Mouse (Mus musculus) midbrain, embryonic 10.5 days (tissue): ENCODE measurements around the gene Cbfa2t2. TPM values are rescaled to one million over a fixed set of nuclear protein-coding genes. Genes with fewer than 3 reads are reported as not detected.

Experiments
- DNase-seq: peaks from one replicate; pipeline ENCODE4 v3.0.0-alpha.2; 2017; ENCODE audit warnings: low spot score
- H3K27ac ChIP-seq: fragments of 300-500 bp; sonication (generic); replicated peaks from 2 replicates; pipeline ENCODE4 v1.5.1; 2016; ENCODE audit warnings: mild to moderate bottlenecking
- H3K27me3 ChIP-seq: fragments of 300-500 bp; sonication (generic); 2 replicates; pipeline ENCODE4 v1.6.1; 2016; ENCODE audit warnings: low read depth, mild to moderate bottlenecking; ENCODE audit not compliant: poor library complexity, severe bottlenecking
- H3K36me3 ChIP-seq: fragments of 300-500 bp; sonication (generic); 2 replicates; pipeline ENCODE4 v1.6.1; 2016; ENCODE audit warnings: mild to moderate bottlenecking, moderate library complexity
- H3K4me1 ChIP-seq: fragments of 300-500 bp; sonication (generic); 2 replicates; pipeline ENCODE4 v1.6.1; 2016
- H3K4me3 ChIP-seq: fragments of 300-500 bp; sonication (generic); 2 replicates; pipeline ENCODE4 v1.5.1; 2016; ENCODE audit warnings: mild to moderate bottlenecking, moderate library complexity
- H3K9me3 ChIP-seq: fragments of 300-500 bp; sonication (generic); replicated peaks from 2 replicates; pipeline ENCODE4 v1.6.1; 2016; ENCODE audit warnings: mild to moderate bottlenecking
- WGBS: fragments of 180-500 bp; shearing (Covaris S2); methylation state at CpG from one replicate; pipeline ENCODE4 v1.1.7; 2016; 5-methylcytosine and 5-hydroxymethylcytosine counted together
- polyA plus RNA-seq: library from polyadenylated mRNA; unstranded; fragments of >200 nt; fragmentation: Nextera tagmentation; extraction: Ambion mirVana; gene quantifications from 2 replicates; pipeline ENCODE4 v1.2.1, GENCODE M21; 2016

Gene Cbfa2t2
- polyA plus RNA-seq, 1 experiment from 2014 or later: 67.4 TPM

DNA sequence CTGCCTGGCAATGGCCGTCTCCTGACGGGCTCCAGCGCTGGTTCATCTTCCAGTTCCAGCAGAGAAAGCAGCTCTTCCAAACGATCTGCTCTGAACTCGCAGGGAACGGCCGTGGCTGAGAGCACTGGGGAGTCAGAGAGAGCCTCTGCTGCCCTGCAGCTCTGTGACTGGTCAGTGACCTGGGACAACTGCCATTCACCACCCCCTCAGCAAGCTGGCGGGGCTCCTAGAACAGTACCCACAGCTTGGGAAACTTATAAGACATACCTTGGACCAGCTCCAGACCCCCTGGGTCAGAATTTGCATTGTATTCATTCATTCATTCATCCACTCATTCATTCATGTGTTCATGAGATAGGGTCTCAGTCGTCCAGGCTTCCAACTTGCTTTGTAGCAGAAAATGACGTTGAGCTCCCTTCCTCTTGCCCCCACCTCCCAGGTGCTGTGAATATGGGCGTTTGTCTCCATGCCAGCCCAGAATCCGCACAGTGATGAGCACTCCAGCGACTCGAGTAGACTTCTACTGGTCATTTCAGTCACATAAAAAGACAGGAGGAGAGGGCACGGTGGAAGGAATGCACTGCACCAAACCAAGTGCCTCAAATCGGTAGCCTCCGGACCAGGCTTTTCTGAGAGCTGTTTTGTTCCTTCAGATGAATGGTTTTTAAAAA is 148.8 kb downstream of the Cbfa2t2 start:
- WGBS: 74% methylated on average over 17 of the region's 17 CpGs
- DNase-seq: no peak
- no peak overlapping the region for H3K4me3 ChIP-seq
- H3K27me3 ChIP-seq: no peaks in the 10 kb centered on the region
- no peak overlapping the region; the same call in 1 of the 2 replicates for H3K27ac ChIP-seq
- peaks cover 4% of the 10 kb centered on the region; the same call in 1 of the 2 replicates for H3K36me3 ChIP-seq
- H3K9me3 ChIP-seq: no peaks in the 10 kb centered on the region; the same call in 1 of the 2 replicates
- H3K4me1 ChIP-seq: peaks cover 15% of the 10 kb centered on the region; the same call in 1 of the 2 replicates

- peaks cover 4% of the 10 kb centered on the region; the same call in 1 of the 2 replicates for H3K36me3 ChIP-seq
- H3K27me3 ChIP-seq: no peaks in the 10 kb centered on the region
- 75% methylated on average over 5 of the region's 5 CpGs for WGBS
- no peak overlapping the region for H3K4me3 ChIP-seq
- no peak overlapping the region for H3K27ac ChIP-seq
- DNase-seq: peak; percentile 32
- H3K4me1 ChIP-seq: peaks cover 11% of the 10 kb centered on the region; the same call in 1 of the 2 replicates
- H3K9me3 ChIP-seq: no peaks in the 10 kb centered on the region; the same call in 1 of the 2 replicates
Measured at GRCm38 (mm10) chr2:154586405-154586804, 150.1 kb downstream of the Cbfa2t2 start.

Other genes starting within 250 kb of the Cbfa2t2 start
- gene Bpifb1, start 245.7 kb upstream of the Cbfa2t2 start, polyA plus RNA-seq: not detected in 2 replicates
- gene Bpifb5, start 212.7 kb upstream of the Cbfa2t2 start, polyA plus RNA-seq: 0.19 and 0.25 TPM in 2 replicates
- gene Bpifb9a, start 178.6 kb upstream of the Cbfa2t2 start, polyA plus RNA-seq: not detected in 2 replicates
- not detected in 2 replicates for gene Bpifb9b, start 129.3 kb upstream of the Cbfa2t2 start, polyA plus RNA-seq
- gene Cdk5rap1, start 63.5 kb upstream of the Cbfa2t2 start, polyA plus RNA-seq: 14.2 and 15.9 TPM in 2 replicates
- 3.0 and 5.1 TPM in 2 replicates for gene Snta1, start 28.4 kb upstream of the Cbfa2t2 start, polyA plus RNA-seq
- 4.4 and 5.1 TPM in 2 replicates for gene 1700003F12Rik, start 110.6 kb downstream of the Cbfa2t2 start, polyA plus RNA-seq
- 0.81 and 0.98 TPM in 2 replicates for gene Actl10, start 115.3 kb downstream of the Cbfa2t2 start, polyA plus RNA-seq
- gene Necab3, start 122.4 kb downstream of the Cbfa2t2 start, polyA plus RNA-seq: 5.2 and 7.6 TPM in 2 replicates
- 34.9 and 35.5 TPM in 2 replicates for gene E2f1, start 133.4 kb downstream of the Cbfa2t2 start, polyA plus RNA-seq
- gene Pxmp4, start 167.2 kb downstream of the Cbfa2t2 start, polyA plus RNA-seq: 13.2 and 13.9 TPM in 2 replicates
- gene Zfp341, start 176.8 kb downstream of the Cbfa2t2 start, polyA plus RNA-seq: 0.92 and 1.1 TPM in 2 replicates
- gene 4930519P11Rik, start 177.0 kb downstream of the Cbfa2t2 start, polyA plus RNA-seq: 0.30 TPM in 1 of 2 replicates, not detected in the other
- 13.1 and 13.8 TPM in 2 replicates for gene Chmp4b, start 215.2 kb downstream of the Cbfa2t2 start, polyA plus RNA-seq